Mouse (Mus musculus): ENCODE results near the gene Gdf11.
A peak's percentile ranks its signal among the peaks of the same experiment; 100 is the strongest.

Gene Gdf11

GRCm38 (mm10) chr10:128919966-128920365 is 28.4 kb upstream of the Gdf11 start:
- peak; percentile 36 for DNase-seq (ENCODE audit: extremely low read depth, insufficient read length, low spot score)

GRCm38 (mm10) chr10:128919203-128919631 is 27.7 kb upstream of the Gdf11 start:
- DNase-seq (ENCODE audit: extremely low read depth, insufficient read length, low spot score), result peak; percentile 51

GRCm38 (mm10) chr10:128918246-128918645 is 26.7 kb upstream of the Gdf11 start:
- DNase-seq (ENCODE audit: extremely low read depth, insufficient read length, low spot score), result peak; percentile 64

- no peak for DNase-seq (ENCODE audit: extremely low read depth, insufficient read length, low spot score)
Observed at GRCm38 (mm10) chr10:128917400-128917799, 25.9 kb upstream of the Gdf11 start.

- DNase-seq (ENCODE audit: extremely low read depth, insufficient read length, low spot score), result no peak
Observed at GRCm38 (mm10) chr10:128916665-128917064, 25.1 kb upstream of the Gdf11 start.

GRCm38 (mm10) chr10:128915550-128915949 is 24.0 kb upstream of the Gdf11 start:
- DNase-seq (ENCODE audit: extremely low read depth, insufficient read length, low spot score), result no peak

- no peak for DNase-seq (ENCODE audit: extremely low read depth, insufficient read length, low spot score)
Observed at GRCm38 (mm10) chr10:128913696-128914095, 22.2 kb upstream of the Gdf11 start.

GRCm38 (mm10) chr10:128913219-128913618 is 21.7 kb upstream of the Gdf11 start:
- peak; percentile 56 for DNase-seq (ENCODE audit: extremely low read depth, insufficient read length, low spot score)

- DNase-seq (ENCODE audit: extremely low read depth, insufficient read length, low spot score), result no peak
Observed at GRCm38 (mm10) chr10:128912791-128913190, 21.3 kb upstream of the Gdf11 start.

- no peak for DNase-seq (ENCODE audit: extremely low read depth, insufficient read length, low spot score)
Observed at GRCm38 (mm10) chr10:128912268-128912667, 20.8 kb upstream of the Gdf11 start.

GRCm38 (mm10) chr10:128911430-128911829 is 19.9 kb upstream of the Gdf11 start:
- DNase-seq (ENCODE audit: extremely low read depth, insufficient read length, low spot score), result no peak

GRCm38 (mm10) chr10:128910066-128910841 is 18.7 kb upstream of the Gdf11 start:
- DNase-seq (ENCODE audit: extremely low read depth, insufficient read length, low spot score), result peak; percentile 73

- peak; percentile 92 for DNase-seq (ENCODE audit: extremely low read depth, insufficient read length, low spot score)
Observed at GRCm38 (mm10) chr10:128909567-128910028, 18.1 kb upstream of the Gdf11 start.

GRCm38 (mm10) chr10:128908778-128909448 is 17.4 kb upstream of the Gdf11 start:
- DNase-seq (ENCODE audit: extremely low read depth, insufficient read length, low spot score), result no peak

- no peak for DNase-seq (ENCODE audit: extremely low read depth, insufficient read length, low spot score)
Observed at GRCm38 (mm10) chr10:128904812-128905211, 13.3 kb upstream of the Gdf11 start.

- no peak for DNase-seq (ENCODE audit: extremely low read depth, insufficient read length, low spot score)
Observed at GRCm38 (mm10) chr10:128902409-128902988, 11.0 kb upstream of the Gdf11 start.

GRCm38 (mm10) chr10:128901409-128901808 is 9.9 kb upstream of the Gdf11 start:
- no peak for DNase-seq (ENCODE audit: extremely low read depth, insufficient read length, low spot score)

GRCm38 (mm10) chr10:128900698-128901097 is 9.2 kb upstream of the Gdf11 start, which contains the start of gene Cd63:
Cd63 (plus strand) TSS chr10:128900989.
- DNase-seq (ENCODE audit: extremely low read depth, insufficient read length, low spot score), result no peak

- DNase-seq (ENCODE audit: extremely low read depth, insufficient read length, low spot score), result no peak
Observed at GRCm38 (mm10) chr10:128899759-128900490, 8.4 kb upstream of the Gdf11 start.

GRCm38 (mm10) chr10:128897501-128897900 is 6.0 kb upstream of the Gdf11 start:
- no peak for DNase-seq (ENCODE audit: extremely low read depth, insufficient read length, low spot score)

GRCm38 (mm10) chr10:128896807-128897206 is 5.3 kb upstream of the Gdf11 start:
- DNase-seq (ENCODE audit: extremely low read depth, insufficient read length, low spot score), result no peak

All from 3134 (cell line).